Mouse (Mus musculus) midbrain, embryonic 13.5 days (tissue): Measurements from ENCODE around the gene Zfyve28. TPM values are rescaled to one million over a fixed set of nuclear protein-coding genes. Genes with fewer than 3 reads are reported as not detected.

Experiments used
- ATAC-seq: fragments of 200-750 bp; cut with Nextera tagmentation; 2 replicates; pipeline ENCODE4 v1.8.0; 2017; ENCODE audit warnings: mild to moderate bottlenecking, moderate TSS enrichment, moderate library complexity
- H3K27ac ChIP-seq: fragments of 300-500 bp; sonication (generic); 2 replicates; pipeline ENCODE4 v1.5.1; 2015; ENCODE audit warnings: inconsistent platforms, mild to moderate bottlenecking, moderate library complexity
- H3K27me3 ChIP-seq: fragments of 300-500 bp; sonication (generic); 2 replicates; pipeline ENCODE4 v1.6.1; 2015; ENCODE audit warnings: mild to moderate bottlenecking, inconsistent platforms
- H3K36me3 ChIP-seq: fragments of 300-500 bp; sonication (generic); 2 replicates; pipeline ENCODE4 v1.6.1; 2015; ENCODE audit warnings: mild to moderate bottlenecking, inconsistent platforms
- H3K4me1 ChIP-seq: fragments of 300-500 bp; sonication (generic); replicated peaks from 2 replicates; pipeline ENCODE4 v1.6.1; 2015; ENCODE audit warnings: inconsistent platforms
- H3K4me2 ChIP-seq: fragments of 300-500 bp; sonication (generic); replicated peaks from 2 replicates; pipeline ENCODE4 v1.6.1; 2015; ENCODE audit warnings: moderate library complexity, mild to moderate bottlenecking, inconsistent platforms
- H3K4me3 ChIP-seq: fragments of 300-500 bp; sonication (generic); replicated peaks from 2 replicates; pipeline ENCODE4 v1.5.1; 2015; ENCODE audit warnings: mild to moderate bottlenecking, inconsistent platforms
- H3K9ac ChIP-seq: fragments of 300-500 bp; sonication (generic); replicated peaks from 2 replicates; pipeline ENCODE4 v1.6.1; 2015; ENCODE audit warnings: mild to moderate bottlenecking, inconsistent platforms
- H3K9me3 ChIP-seq: fragments of 300-500 bp; sonication (generic); 2 replicates; pipeline ENCODE4 v1.6.1; 2016; ENCODE audit warnings: mild to moderate bottlenecking, inconsistent platforms
- WGBS: fragments of 180-500 bp; shearing (Covaris S2); methylation state at CpG from one replicate; pipeline ENCODE4 v1.1.7; 2015; 5-methylcytosine and 5-hydroxymethylcytosine counted together
- polyA plus RNA-seq: library from polyadenylated mRNA; unstranded; fragments of >200 nt; fragmentation: Nextera tagmentation; extraction: Ambion mirVana; gene quantifications from 2 replicates; pipeline ENCODE4 v1.2.1, GENCODE M21; 2015

Zfyve28 gene
- polyA plus RNA-seq, 1 experiment from 2014 or later = 3.7 TPM

- no peaks in the 10 kb centered on the region for H3K9me3 ChIP-seq
- H3K9ac ChIP-seq = no peak overlapping the region
- H3K4me1 ChIP-seq = no peaks in the 10 kb centered on the region
- H3K27me3 ChIP-seq = no peaks in the 10 kb centered on the region
- no peak for ATAC-seq
- H3K36me3 ChIP-seq = no peaks in the 10 kb centered on the region
- H3K27ac ChIP-seq = no peak overlapping the region
- H3K4me3 ChIP-seq = no peak overlapping the region
- no peak overlapping the region for H3K4me2 ChIP-seq
- 89% methylated on average over 16 of the region's 16 CpGs for WGBS
Measured at GRCm38 (mm10) chr5:34269197-34269920, 18.9 kb downstream of the Zfyve28 start.

GRCm38 (mm10) chr5:34266065-34266464, 22.2 kb downstream of the Zfyve28 start:
- Histone ChIP-seq H3K4me3 (no peak overlapping the region), H3K4me1 (no peaks in the 10 kb centered on the region), H3K27me3 (no peaks in the 10 kb centered on the region), H3K36me3 (no peaks in the 10 kb centered on the region), H3K9me3 (no peaks in the 10 kb centered on the region), H3K9ac (no peak overlapping the region), H3K4me2 (no peak overlapping the region), H3K27ac (no peak overlapping the region)
- ATAC-seq = no peak
- 69% methylated on average over 4 of the region's 4 CpGs for WGBS

GRCm38 (mm10) chr5:34259172-34259816, 29.0 kb downstream of the Zfyve28 start:
- H3K27ac ChIP-seq = no peak overlapping the region
- no peak overlapping the region for H3K4me2 ChIP-seq
- H3K27me3 ChIP-seq = no peaks in the 10 kb centered on the region
- H3K9ac ChIP-seq = no peak overlapping the region
- H3K4me1 ChIP-seq = no peaks in the 10 kb centered on the region
- no peak for ATAC-seq
- H3K36me3 ChIP-seq = no peaks in the 10 kb centered on the region
- no peaks in the 10 kb centered on the region for H3K9me3 ChIP-seq
- no peak overlapping the region for H3K4me3 ChIP-seq
- whole genome bisulfite sequencing = 66% methylated on average over 3 of the region's 3 CpGs

DNA sequence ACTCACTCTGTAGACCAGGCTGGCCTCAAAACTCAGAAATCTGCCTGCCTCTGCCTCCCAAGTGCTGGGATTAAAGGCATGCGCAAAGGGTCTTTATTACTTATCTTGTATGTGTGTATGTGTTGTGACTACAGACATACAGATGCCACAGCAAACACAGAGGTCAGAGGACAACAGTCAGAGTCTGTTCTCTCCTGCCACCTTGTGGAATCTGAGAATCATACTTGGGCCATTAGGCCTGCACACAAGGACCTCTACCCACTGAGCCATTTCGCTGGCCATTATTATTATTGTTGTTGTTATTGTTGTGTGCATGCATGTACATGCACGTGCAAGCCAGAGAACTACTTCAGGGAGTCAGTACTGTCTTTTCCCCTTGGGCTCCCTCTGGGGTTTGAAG, 33.1 kb downstream of the Zfyve28 start:
- 85% methylated on average over 3 of the region's 3 CpGs for WGBS
- ATAC-seq = no peak
- H3K36me3 ChIP-seq = no peaks in the 10 kb centered on the region
- peaks cover 29% of the 10 kb centered on the region for H3K4me1 ChIP-seq
- H3K9ac ChIP-seq = no peak overlapping the region
- H3K4me3 ChIP-seq = no peak overlapping the region
- H3K27ac ChIP-seq = no peak overlapping the region
- no peak overlapping the region for H3K4me2 ChIP-seq
- H3K27me3 ChIP-seq = no peaks in the 10 kb centered on the region
- no peaks in the 10 kb centered on the region for H3K9me3 ChIP-seq

DNA sequence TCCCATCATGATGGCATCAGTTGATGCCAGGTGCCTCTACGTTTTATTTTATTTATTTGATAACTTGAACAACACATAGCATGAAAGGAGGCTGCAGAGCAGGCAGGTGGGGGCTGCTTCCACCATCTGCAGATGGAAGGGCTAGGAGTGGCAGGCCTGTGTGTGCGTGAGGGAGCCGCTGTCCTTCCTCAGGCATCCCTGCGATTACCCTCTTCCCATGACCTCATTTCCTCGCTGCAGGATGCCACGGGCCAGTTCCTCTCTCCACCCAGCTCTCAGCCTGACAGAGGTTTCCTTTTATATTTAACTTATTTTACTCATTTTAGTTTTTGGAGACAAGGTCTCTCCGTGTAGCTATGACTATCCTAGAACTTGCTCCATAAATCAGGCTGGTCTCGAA, 33.9 kb downstream of the Zfyve28 start:
- no peaks in the 10 kb centered on the region for H3K27me3 ChIP-seq
- H3K36me3 ChIP-seq = no peaks in the 10 kb centered on the region
- peaks cover 37% of the 10 kb centered on the region for H3K4me1 ChIP-seq
- H3K4me3 ChIP-seq = no peak overlapping the region
- ATAC-seq = no peak
- H3K27ac ChIP-seq = no peak overlapping the region
- H3K4me2 ChIP-seq = no peak overlapping the region
- no peak overlapping the region for H3K9ac ChIP-seq
- H3K9me3 ChIP-seq = no peaks in the 10 kb centered on the region
- WGBS = 79% methylated on average over 8 of the region's 8 CpGs

DNA sequence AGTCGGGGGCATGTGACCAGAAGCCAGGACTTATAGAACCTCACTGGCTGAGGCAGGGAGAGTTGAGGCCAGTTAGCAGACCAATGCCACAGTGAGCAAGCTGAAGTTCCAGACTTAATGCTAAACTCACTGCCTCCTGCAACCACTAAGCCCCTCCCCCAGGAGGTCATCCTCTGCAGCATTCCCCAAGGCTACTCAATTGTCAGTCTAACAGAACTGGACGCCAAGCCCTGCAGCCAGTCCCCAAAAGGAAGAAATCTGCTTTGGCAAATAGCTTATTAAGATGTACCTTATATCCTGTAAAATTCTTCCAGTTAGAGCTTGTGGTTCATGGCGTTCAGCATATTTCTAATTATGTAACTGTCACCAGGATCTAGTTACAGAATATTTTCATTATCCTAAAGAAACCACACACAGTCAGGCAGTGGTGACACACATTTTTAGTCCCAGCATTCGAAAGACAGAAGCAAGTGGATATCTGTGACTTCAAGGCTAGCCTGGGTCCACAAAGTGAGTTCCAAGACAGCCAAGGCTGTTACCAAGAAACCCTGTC, 35.2 kb downstream of the Zfyve28 start:
- Histone ChIP-seq H3K27me3 (no peaks in the 10 kb centered on the region), H3K4me3 (no peak overlapping the region), H3K27ac (peak overlapping the region; percentile 55), H3K9me3 (no peaks in the 10 kb centered on the region), H3K4me2 (no peak overlapping the region), H3K9ac (no peak overlapping the region), H3K4me1 (peaks cover 37% of the 10 kb centered on the region), H3K36me3 (no peaks in the 10 kb centered on the region)
- WGBS = 55% methylated on average over 4 of the region's 4 CpGs
- ATAC-seq = peak; percentile 15; the same call in 1 of the 2 replicates

DNA sequence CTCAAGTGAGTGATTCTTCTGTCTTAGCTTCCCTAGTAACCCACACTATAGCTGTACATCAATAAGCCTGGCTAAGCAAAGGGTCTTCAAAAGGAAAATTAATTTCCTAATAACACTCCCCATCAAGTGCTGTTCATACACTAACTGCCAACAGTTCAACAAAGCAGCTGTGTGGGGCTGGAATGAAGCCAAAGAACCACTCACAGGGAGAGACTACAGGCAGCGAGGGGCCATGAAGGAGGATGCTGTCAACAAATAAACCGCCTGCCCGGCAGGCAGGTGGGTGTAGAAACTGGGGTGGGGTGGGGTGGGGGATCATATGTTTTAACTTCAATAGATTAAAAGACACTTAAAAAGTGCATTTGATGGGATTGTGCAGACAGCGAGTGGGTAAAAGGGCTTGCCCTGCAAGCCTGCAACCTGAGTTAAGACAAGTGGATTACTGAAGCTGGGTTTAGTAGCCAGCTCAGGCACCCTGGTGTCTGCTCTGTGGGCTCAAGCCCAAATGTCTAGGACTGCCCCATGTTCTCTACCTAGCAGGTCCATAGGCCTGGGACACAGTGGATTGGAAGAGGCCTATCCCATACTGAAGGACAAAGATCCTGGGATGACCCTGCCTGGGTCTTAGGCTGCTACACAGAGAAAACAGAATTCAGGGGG, 35.8 kb downstream of the Zfyve28 start:
- Histone ChIP-seq H3K9me3 (no peaks in the 10 kb centered on the region), H3K4me3 (no peak overlapping the region), H3K27ac (peak overlapping the region; percentile 55), H3K27me3 (no peaks in the 10 kb centered on the region), H3K4me2 (no peak overlapping the region), H3K36me3 (no peaks in the 10 kb centered on the region), H3K9ac (no peak overlapping the region), H3K4me1 (peaks cover 37% of the 10 kb centered on the region)
- peak; percentile 57; the same call in 1 of the 2 replicates for ATAC-seq
- WGBS = 22% methylated on average over 4 of the region's 4 CpGs

DNA sequence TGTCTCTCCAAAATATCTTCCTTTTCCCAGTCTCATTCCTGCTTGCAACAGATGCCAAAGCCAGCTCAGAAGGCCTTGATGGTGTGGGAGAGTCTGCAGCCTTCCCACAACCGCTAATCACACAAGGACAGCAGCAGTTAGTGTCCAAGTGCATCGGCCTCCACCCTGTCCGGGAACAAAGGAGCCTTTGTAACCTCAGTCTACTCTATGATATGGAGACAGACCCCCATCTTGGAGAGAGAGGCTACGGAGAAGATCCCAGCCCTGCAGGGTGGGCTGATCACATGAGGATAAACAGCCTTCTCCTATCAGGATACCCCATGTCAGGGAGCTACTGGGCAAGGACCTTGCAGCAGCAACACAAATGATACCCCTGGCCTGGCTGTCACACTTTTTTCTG, 36.5 kb downstream of the Zfyve28 start:
- no peak overlapping the region for H3K9ac ChIP-seq
- no peaks in the 10 kb centered on the region for H3K9me3 ChIP-seq
- no peak overlapping the region for H3K4me3 ChIP-seq
- WGBS = 39% methylated on average over 4 of the region's 4 CpGs
- H3K4me2 ChIP-seq = no peak overlapping the region
- peaks cover 37% of the 10 kb centered on the region for H3K4me1 ChIP-seq
- peak; percentile 55; the same call in 1 of the 2 replicates for ATAC-seq
- peak overlapping the region; percentile 55 for H3K27ac ChIP-seq
- no peaks in the 10 kb centered on the region for H3K27me3 ChIP-seq
- H3K36me3 ChIP-seq = no peaks in the 10 kb centered on the region

DNA sequence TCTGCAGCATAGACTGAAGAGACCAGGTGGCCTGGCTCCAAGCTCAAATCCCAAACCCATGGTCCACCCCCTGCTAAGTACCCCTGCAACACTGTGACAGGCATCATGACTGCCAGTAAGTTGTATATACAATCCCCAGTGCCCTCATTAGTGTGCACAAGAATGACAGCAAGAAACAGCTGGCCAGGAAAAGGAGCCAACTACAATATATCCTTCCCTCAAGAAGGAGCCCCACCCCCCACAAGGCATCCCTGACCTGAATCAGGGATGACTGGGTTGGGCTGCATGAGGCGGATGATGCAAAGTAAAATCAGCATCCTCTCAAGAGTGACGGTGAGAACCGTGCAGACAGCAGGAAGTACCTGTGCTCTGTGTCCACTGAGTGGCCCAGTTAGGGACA, 38.2 kb downstream of the Zfyve28 start:
- Histone ChIP-seq H3K36me3 (no peaks in the 10 kb centered on the region), H3K4me2 (no peak overlapping the region), H3K27me3 (no peaks in the 10 kb centered on the region), H3K9ac (no peak overlapping the region), H3K4me3 (no peak overlapping the region), H3K27ac (no peak overlapping the region), H3K9me3 (no peaks in the 10 kb centered on the region), H3K4me1 (peaks cover 37% of the 10 kb centered on the region)
- 78% methylated on average over 3 of the region's 3 CpGs for WGBS
- 0 out of 2 replicates have a peak, but pooled peaks have one; percentile 29 for ATAC-seq

GRCm38 (mm10) chr5:34249132-34249531, 39.1 kb downstream of the Zfyve28 start:
- Histone ChIP-seq H3K9ac (no peak overlapping the region), H3K27me3 (no peaks in the 10 kb centered on the region), H3K36me3 (no peaks in the 10 kb centered on the region), H3K4me3 (no peak overlapping the region), H3K4me1 (peaks cover 37% of the 10 kb centered on the region), H3K27ac (no peak overlapping the region), H3K4me2 (no peak overlapping the region), H3K9me3 (no peaks in the 10 kb centered on the region)
- no peak for ATAC-seq
- 85% methylated on average over 4 of the region's 4 CpGs for WGBS

- Histone ChIP-seq H3K9ac (no peak overlapping the region), H3K36me3 (no peaks in the 10 kb centered on the region), H3K4me1 (peaks cover 34% of the 10 kb centered on the region), H3K27ac (no peak overlapping the region), H3K27me3 (no peaks in the 10 kb centered on the region), H3K4me2 (no peak overlapping the region), H3K9me3 (no peaks in the 10 kb centered on the region), H3K4me3 (no peak overlapping the region)
- WGBS = 92% methylated on average over 3 of the region's 3 CpGs
- ATAC-seq = no peak
Measured at GRCm38 (mm10) chr5:34246443-34246842, 41.8 kb downstream of the Zfyve28 start.

- peaks cover 15% of the 10 kb centered on the region for H3K4me1 ChIP-seq
- H3K9me3 ChIP-seq = no peaks in the 10 kb centered on the region
- no peaks in the 10 kb centered on the region for H3K36me3 ChIP-seq
- 79% methylated on average over 5 of the region's 5 CpGs for WGBS
- no peak overlapping the region for H3K9ac ChIP-seq
- no peak overlapping the region for H3K4me3 ChIP-seq
- no peak overlapping the region for H3K4me2 ChIP-seq
- ATAC-seq = 0 out of 2 replicates have a peak, but pooled peaks have one; percentile 17
- H3K27ac ChIP-seq = no peak overlapping the region
- no peaks in the 10 kb centered on the region for H3K27me3 ChIP-seq
Measured at GRCm38 (mm10) chr5:34243062-34243461, 45.2 kb downstream of the Zfyve28 start.
